Mouse (Mus musculus): Measurements from ENCODE around the gene Sytl5. TPM values are rescaled to one million over a fixed set of nuclear protein-coding genes. Genes with fewer than 3 reads are reported as not detected.

Sytl5 gene
- total RNA-seq (2023): not detected

DNA sequence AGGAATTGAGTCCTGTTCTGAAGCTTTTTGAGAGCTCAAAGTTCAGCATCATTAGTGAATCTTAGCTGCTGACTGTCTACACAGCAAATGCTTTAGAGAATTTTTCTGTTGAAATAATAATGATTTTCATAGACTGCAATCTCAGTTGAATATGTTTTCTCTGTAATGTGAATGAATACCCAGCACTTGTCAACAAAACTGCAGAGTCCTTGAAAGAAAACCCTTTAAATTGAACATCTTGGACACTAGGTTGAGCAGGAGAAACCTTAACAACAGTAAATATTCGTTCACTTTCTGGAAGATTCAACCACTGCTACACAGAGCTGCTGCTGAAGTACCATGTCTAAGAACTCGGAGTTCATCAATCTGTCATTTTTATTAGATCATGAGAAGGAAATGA lies at the start of gene Sytl5:
Sytl5 (plus strand) TSS at position 301 of the 400 bp plus-strand sequence.

DNA sequence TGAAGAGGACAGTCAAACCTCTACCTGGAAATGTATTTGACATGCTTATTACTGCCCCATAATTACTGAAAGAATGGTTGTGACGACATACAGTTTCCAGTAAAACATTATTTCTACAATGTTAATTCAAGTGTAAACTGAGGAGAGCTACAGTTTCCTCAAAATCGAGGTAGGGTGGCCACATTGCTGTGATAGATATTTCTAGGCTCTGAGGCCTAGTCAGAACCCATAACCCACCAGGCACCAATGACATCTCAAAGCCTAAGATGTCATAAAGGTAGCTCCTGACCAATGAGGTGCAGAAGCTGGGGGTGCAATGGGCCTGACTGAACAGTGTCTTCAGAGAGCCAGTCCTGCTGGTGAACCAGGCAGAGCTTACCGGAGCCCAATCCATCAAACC lies 38.8 kb upstream of the Sytl5 start, which contains the start of gene Hypm:
Hypm (plus strand) TSS at position 301 of the 400 bp plus-strand sequence.

DNA sequence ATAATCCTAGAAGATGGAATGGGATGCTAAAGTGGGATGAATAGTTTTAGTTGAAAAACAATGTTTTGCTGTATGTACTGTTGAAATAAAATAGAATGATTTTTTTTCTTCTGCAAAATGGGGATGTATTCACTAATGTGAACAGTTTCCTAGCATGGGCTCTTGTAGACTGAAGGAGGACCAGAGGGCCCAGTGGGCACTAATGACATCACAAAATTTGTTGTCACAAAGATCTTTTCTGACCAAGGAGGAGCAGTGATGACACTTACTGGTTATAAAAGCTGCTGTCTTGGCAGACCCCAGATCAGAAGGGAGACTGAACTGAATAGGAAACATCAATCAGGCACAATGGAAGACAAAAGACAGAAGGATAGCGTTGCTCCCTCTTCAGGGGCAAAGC lies 36.0 kb upstream of the Sytl5 start, which contains the start of gene H2al3:
H2al3 (plus strand) TSS at position 301 of the 400 bp plus-strand sequence.

Other genes starting within 250 kb of the Sytl5 start
- 10.7 TPM for gene Dynlt3, start 222.6 kb upstream of the Sytl5 start, total RNA-seq (2023)
- gene Hypm, start 38.7 kb upstream of the Sytl5 start, total RNA-seq (2023): not detected
- gene H2al3, start 35.9 kb upstream of the Sytl5 start, total RNA-seq (2023): not detected
- not detected for gene Srpx, start 232.1 kb downstream of the Sytl5 start, total RNA-seq (2023)